Mouse (Mus musculus) spleen, adult 2 months (tissue): ENCODE measurements around the gene Snx15.

Experiments
- CTCF ChIP-seq: fragments of 200-500 bp; IDR thresholded peaks from 2 replicates; pipeline ENCODE4 v1.5.1; 2011; ENCODE audit warnings: mild to moderate bottlenecking, inconsistent platforms; ENCODE audit not compliant: insufficient read depth, insufficient read length, insufficient replicate concordance; ENCODE audit errors: extremely low read depth
- POLR2A ChIP-seq: fragments of 200-500 bp; IDR thresholded peaks from 2 replicates; pipeline ENCODE4 v1.6.1; 2011; ENCODE audit warnings: low read depth, low read length, inconsistent platforms

DNA sequence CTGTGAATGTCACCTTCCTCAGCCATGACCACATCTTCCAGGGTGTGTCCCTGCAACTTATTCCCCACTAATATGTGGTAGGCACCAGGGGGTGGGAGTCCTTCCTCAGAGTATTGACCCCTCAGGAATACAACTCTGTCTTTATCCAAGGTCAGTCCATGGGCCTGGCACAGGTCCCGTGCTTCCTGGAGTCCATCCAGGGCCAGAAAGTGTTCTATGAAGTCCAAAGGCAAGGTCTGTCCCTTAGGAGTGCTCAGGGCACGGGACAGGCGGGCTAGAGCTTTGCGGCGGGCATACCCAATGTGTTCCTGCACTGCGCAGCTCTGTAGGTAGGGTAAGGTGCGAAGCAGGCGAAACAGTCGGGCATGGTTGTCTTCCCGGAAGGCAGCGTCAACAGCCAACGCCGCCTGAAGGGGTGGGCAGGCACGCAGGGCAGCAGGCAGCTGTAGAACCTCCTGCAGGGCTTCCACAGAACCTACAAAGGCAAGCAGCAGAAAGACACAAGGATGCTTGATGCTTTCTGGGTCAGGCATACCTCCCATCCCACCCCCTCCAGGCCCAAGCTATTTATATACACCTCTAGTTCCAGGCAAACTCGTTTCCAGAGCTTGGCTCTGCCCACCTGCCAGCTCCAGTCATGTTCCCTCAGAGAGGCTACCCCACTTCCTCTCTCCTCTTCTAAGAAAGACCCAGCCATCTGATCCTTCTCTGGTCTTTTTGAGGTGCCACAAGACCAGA lies 11.8 kb downstream of the Snx15 start:
- TF ChIP-seq POLR2A (no peak), CTCF (no peak)
